Mouse (Mus musculus) mesoderm, embryonic 11.5 days (tissue): ENCODE measurements at regions not wholly inside any gene's neighbourhood (a gene's known extent, or its start where the extent isn't known, plus 50 kb on each side); places are given as distances from the start of the nearest gene placed in this dataset.
A peak's percentile ranks its signal among the peaks of the same experiment; 100 is the strongest.

ENCODE experiments used
- DNase-seq: peaks from one replicate; pipeline ENCODE4 v3.0.0-alpha.2; 2012; ENCODE audit warnings: low read depth, low spot score

- no peak for DNase-seq
Observed at GRCm38 (mm10) chr9:81567106-81567505, 66.5 kb downstream of the Htr1b start.

- DNase-seq = peak; percentile 12
Observed at GRCm38 (mm10) chr9:81538354-81538753, 95.3 kb downstream of the Htr1b start.
